Mouse (Mus musculus) cerebellum, adult (tissue): ENCODE results near the gene Hbp1.

Experiments used
- ATAC-seq: cut with Nextera tagmentation; 2 replicates; pipeline ENCODE4 v1.9.2; 2017; ENCODE audit warnings: mild to moderate bottlenecking, moderate library complexity, mixed read lengths; ENCODE audit not compliant: insufficient number of reproducible peaks, low FRiP score, low TSS enrichment

The Hbp1 gene

GRCm38 (mm10) chr12:31913614-31914013 is 36.7 kb downstream of the Hbp1 start:
- ATAC-seq = peak; percentile 92

- no peak for ATAC-seq
Measured at GRCm38 (mm10) chr12:31912966-31913551, 37.3 kb downstream of the Hbp1 start.

- ATAC-seq = no peak
Measured at GRCm38 (mm10) chr12:31907436-31907835, 42.9 kb downstream of the Hbp1 start.

GRCm38 (mm10) chr12:31905696-31906551 is 44.4 kb downstream of the Hbp1 start:
- ATAC-seq = peak; percentile 77

DNA sequence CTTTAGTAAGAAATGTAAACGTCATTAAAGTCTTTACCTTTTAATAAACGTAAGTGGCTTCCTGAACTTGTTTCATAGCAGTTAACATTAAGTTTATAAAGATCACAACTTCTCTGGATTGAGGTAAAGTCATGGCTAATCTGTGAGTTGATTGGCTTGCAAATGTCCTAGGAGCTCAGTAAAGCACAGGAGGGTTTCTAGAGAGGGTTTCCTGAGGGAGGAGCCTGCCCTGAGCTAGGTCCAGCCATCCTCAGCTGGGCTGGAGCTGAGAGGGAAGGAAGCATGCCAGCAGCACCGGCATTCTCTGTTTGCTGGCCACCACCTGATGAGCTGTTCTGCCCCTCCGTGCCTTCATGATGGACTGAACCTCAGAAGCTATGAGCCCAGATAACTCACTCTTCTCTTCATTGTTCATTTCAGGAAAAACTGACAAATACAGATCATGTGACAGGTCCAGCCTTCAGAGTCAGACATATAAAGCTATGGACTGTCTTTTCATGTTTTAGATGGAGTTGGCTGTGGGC is 49.9 kb downstream of the Hbp1 start:
- ATAC-seq = no peak

DNA sequence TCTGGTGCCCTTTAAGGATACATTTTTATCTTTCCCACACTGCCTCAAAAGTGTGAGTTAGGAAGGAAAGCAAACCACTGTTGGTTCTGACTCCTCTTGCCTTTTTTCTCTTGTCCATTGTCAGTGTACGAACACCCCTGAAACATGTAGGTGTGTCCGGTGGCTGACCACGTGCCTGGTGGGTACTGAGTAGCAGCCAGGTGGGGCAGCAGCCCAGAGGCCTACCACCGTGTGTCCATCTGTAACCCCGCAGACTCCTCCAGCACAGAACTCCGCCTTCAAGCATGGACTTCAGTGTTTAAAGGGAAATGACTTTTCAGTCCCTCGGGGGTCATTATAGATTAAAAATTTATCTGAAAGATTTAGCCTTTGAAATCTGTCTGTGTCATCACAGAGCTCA is 52.9 kb downstream of the Hbp1 start:
- ATAC-seq = peak; percentile 78

DNA sequence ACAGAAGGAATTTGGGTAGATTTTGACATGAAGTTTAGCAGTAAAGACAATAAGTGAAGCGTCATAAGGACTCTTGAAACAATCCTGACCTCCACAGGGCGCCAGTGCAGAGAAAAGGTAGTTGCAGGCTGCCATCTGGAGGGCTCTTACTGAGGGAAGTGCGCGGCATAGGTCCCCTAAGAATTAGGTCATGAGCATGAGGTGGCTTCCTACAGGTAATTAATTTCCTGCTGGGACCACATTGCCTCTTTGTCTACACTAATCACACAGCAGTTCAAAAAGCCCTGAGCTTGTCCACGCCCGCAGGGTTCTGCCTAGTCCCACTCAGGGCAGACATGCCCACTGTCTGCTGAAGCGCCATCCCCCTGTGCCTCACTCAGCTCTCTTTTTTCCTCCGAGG is 53.3 kb downstream of the Hbp1 start:
- ATAC-seq = peak; percentile 81

DNA sequence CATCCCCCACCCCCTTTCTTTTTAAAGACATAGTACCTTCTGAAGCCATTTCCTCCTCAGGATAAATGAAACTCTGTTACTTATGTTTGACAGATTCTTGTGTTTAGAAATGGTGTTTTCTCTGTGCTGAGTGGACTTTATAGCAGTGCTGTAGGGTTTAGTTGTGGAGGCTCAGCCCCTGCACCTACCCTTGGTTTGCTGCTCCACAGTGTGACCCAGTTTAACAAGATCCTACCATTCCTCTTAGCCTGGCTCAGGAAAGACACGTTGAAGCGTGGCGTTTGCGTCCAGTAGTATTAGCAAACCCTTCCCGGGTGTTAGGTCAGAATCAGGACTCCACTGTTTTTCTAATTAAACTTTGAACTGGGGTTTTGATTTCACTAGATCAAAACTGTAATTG is 54.0 kb downstream of the Hbp1 start:
- no peak for ATAC-seq

GRCm38 (mm10) chr12:31895888-31896287 is 54.4 kb downstream of the Hbp1 start:
- no peak for ATAC-seq

DNA sequence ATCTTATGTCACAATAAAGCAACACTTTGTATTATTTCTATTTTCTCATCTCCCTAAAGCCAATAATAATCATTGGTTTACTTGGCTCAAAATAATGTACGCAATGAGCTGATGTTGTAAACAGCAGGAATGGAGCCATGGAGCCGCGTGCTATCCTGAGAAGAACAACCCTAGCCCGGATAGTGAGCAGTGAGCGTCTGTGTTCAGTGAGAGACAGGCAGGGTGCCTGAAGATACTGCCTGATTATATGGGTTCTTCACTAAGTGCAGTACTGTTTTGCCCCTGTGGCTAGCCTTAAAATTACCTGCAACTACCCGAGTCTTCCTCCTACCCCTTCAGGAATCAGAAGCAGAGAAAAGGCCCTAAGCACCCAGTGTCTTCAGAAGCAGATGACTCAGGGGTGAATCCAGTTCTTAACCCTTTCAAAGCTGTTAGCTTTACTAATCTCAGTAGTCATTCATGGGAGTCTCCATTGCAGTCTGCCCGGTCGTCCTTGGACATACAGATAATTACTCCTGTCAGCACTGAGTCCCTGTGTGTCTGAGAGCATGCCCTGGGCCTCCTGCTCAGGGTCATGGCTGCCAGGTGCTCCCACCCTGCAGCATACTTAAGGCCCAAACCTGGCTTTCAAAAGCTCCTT is 55.1 kb downstream of the Hbp1 start:
- no peak for ATAC-seq

- ATAC-seq = peak; percentile 75
Measured at GRCm38 (mm10) chr12:31892771-31893170, 57.6 kb downstream of the Hbp1 start.

- ATAC-seq = no peak
Measured at GRCm38 (mm10) chr12:31892079-31892478, 58.3 kb downstream of the Hbp1 start.

GRCm38 (mm10) chr12:31890685-31891084 is 59.6 kb downstream of the Hbp1 start:
- ATAC-seq = no peak

DNA sequence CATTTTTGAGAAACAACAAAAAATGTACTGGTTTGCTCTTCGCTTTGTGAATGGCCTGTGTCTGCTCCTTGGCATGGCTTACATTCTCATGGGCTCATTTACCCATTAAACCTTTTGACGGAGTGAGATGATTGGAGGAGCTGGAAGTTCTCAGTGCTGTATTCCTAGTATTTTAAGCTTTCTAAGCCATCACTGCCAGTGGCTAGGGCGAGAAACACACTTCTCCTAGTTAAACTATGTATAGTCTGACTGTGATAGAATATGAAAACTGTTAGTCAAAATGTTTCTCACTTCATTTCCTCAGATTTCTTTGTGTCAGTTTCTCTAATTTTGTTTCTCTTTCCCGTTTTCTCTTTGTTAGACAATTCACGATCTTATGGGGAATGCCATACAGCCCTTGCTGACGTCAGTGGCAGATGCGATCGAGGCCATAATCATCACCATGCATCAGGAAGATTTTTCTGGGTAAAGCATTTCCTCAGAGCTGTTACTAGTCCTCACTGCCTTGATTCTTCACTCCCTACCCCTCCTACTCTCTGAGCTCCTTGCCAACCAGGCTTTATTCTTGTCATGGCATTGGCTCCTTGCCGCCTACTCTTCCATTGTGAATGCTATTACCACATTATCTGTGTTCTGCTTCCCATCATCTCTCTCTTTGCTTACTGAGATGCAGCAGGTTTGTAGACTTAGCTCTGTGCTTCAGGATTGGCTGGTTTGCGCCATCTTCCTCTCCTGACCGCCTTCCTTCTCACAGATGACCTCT is 64.3 kb downstream of the Hbp1 start:
- ATAC-seq = no peak

- no peak for ATAC-seq
Measured at GRCm38 (mm10) chr12:31885084-31885483, 65.3 kb downstream of the Hbp1 start.

- no peak for ATAC-seq
Measured at GRCm38 (mm10) chr12:31884365-31884764, 66.0 kb downstream of the Hbp1 start.

DNA sequence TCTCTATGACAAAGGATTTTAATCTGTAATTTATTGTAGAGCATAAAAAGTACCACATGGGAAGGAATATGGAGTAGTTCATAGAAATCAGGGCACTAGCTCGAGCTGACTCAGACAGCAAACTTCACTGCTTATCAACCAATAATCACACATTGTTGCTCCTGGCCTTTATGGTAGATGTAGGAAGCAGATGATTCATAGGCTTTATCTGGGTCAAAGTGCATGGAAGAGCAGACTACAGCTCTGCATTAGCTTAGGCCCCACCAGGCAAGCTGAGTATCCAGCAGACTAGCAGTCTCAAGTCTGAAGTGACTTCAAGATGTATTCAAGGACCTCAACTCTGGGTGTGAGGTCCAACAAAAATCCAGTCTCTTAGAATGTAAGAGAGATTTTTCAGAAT is 67.6 kb downstream of the Hbp1 start:
- no peak for ATAC-seq

GRCm38 (mm10) chr12:31876775-31877174 is 73.6 kb downstream of the Hbp1 start:
- ATAC-seq = no peak
